Mouse (Mus musculus) C2C12 (cell line): ENCODE data around the gene Bicra.

Source experiments
- CEBPB ChIP-seq: IDR thresholded peaks from one replicate; pipeline ENCODE4 v1.6.1; 2011; ENCODE audit warnings: low read depth, mild to moderate bottlenecking, control low read depth, moderate library complexity
- CTCF ChIP-seq: IDR thresholded peaks from one replicate; pipeline ENCODE4 v1.5.1; 2011; ENCODE audit not compliant: control insufficient read depth, insufficient read depth, insufficient read length
- MAX ChIP-seq: IDR thresholded peaks from one replicate; pipeline ENCODE4 v1.6.1; 2011; ENCODE audit warnings: mild to moderate bottlenecking, control low read depth
- MYOD1 ChIP-seq: IDR thresholded peaks from one replicate; pipeline ENCODE4 v1.6.1; 2011; ENCODE audit warnings: low read depth; ENCODE audit not compliant: control insufficient read depth, insufficient read length
- MYOG ChIP-seq: IDR thresholded peaks from one replicate; pipeline ENCODE4 v1.6.1; 2011; ENCODE audit not compliant: control insufficient read depth, insufficient read length; ENCODE audit errors: extremely low read depth
- USF1 ChIP-seq: IDR thresholded peaks from one replicate; pipeline ENCODE4 v1.6.1; 2011; ENCODE audit warnings: low read depth, mild to moderate bottlenecking, control low read depth, moderate library complexity

DNA sequence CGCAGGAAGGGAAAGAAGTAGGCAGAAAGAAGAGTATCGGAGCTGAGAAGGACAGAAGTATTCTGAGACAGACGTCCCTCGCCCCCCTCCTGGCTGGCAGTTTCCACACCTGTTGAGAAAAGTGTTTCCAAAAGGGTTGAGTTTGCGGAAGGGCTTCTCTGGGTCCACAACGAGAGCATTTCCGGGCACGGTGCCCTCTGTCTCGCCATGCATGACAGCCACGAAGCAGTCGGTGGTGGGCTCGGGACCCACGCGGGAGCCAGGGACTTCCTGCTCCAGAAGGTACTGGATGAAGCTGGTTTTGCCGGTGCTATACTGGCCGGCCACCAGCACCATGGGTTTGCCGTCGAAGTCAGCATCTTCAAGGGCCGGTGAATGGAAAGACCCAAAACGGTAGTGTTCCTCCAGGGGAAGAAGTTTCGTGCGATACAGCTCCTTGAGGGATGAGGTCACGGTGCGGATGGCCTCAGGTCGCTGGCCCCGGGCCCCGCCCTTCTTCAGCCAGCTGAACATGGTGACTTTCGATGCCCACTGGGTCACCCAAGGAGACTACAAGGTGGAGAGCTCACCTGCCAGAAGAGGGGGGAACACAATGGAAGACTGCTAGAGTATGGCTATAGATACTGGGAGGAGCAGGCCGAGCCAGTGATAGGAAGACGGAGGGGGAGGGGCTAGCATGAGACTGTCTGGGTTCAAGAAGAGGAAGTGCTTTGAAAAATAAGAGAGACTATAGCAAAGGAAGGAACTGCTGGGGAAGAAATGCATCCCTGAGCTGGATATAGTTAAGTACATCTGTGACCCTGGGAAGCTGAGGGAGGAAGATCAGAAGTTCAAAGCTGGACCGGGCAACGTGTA lies 83.7 kb downstream of the Bicra start:
- TF ChIP-seq CTCF (no peak), MAX (no peak), MYOD1 (no peak), MYOG (no peak), USF1 (no peak), CEBPB (no peak)
